Mouse (Mus musculus) cerebellum, adult 2 months (tissue): ENCODE measurements at regions not wholly inside any gene's neighbourhood (a gene's known extent, or its start where the extent isn't known, plus 50 kb on each side); places are given as distances from the start of the nearest gene placed in this dataset.

Experiments used
- CTCF ChIP-seq: fragments of 200-500 bp; IDR thresholded peaks from 2 replicates; pipeline ENCODE4 v1.5.1; 2011; ENCODE audit warnings: low read depth, mild to moderate bottlenecking, control low read depth, low read length, moderate library complexity, borderline replicate concordance; ENCODE audit not compliant: insufficient read depth
- POLR2A ChIP-seq: fragments of 200-500 bp; IDR thresholded peaks from 2 replicates; pipeline ENCODE4 v1.6.1; 2011; ENCODE audit warnings: low read length, control low read depth, borderline replicate concordance; ENCODE audit not compliant: insufficient read depth

GRCm38 (mm10) chr5:129417516-129417915 is 83.5 kb upstream of the Sfswap start:
- TF ChIP-seq POLR2A (no peak), CTCF (no peak)
